Mouse (Mus musculus) liver, embryonic 16.5 days (tissue): Measurements from ENCODE around the gene Zfyve28. TPM values are rescaled to one million over a fixed set of nuclear protein-coding genes. Genes with fewer than 3 reads are reported as not detected.

Experiments used
- ATAC-seq: fragments of 200-750 bp; cut with Nextera tagmentation; 2 replicates; pipeline ENCODE4 v1.8.0; 2017; ENCODE audit warnings: low read depth, mild to moderate bottlenecking, moderate number of reproducible peaks, moderate library complexity
- H3K27ac ChIP-seq: fragments of 300-500 bp; sonication (generic); 2 replicates; pipeline ENCODE4 v1.5.1; 2014; ENCODE audit warnings: mild to moderate bottlenecking, low read length
- H3K27me3 ChIP-seq: fragments of 300-500 bp; sonication (generic); 2 replicates; pipeline ENCODE4 v1.6.1; 2014; ENCODE audit warnings: low read depth, low read length, mixed read lengths; ENCODE audit not compliant: control insufficient read depth, insufficient read depth
- H3K36me3 ChIP-seq: fragments of 300-500 bp; sonication (generic); 2 replicates; pipeline ENCODE4 v1.6.1; 2014; ENCODE audit warnings: mild to moderate bottlenecking; ENCODE audit not compliant: control insufficient read depth, insufficient read depth
- H3K4me1 ChIP-seq: fragments of 300-500 bp; sonication (generic); 2 replicates; pipeline ENCODE4 v1.6.1; 2014; ENCODE audit warnings: low read depth, low read length, mixed read lengths; ENCODE audit not compliant: control insufficient read depth
- H3K4me2 ChIP-seq: fragments of 300-500 bp; sonication (generic); 2 replicates; pipeline ENCODE4 v1.6.1; 2014; ENCODE audit warnings: low read depth, low read length, mixed read lengths
- H3K4me3 ChIP-seq: fragments of 300-500 bp; sonication (generic); 2 replicates; pipeline ENCODE4 v1.5.1; 2014; ENCODE audit warnings: low read depth, mild to moderate bottlenecking, low read length
- H3K9ac ChIP-seq: fragments of 300-500 bp; sonication (generic); 2 replicates; pipeline ENCODE4 v1.6.1; 2014; ENCODE audit warnings: low read depth, low read length
- H3K9me3 ChIP-seq: fragments of 300-500 bp; sonication (generic); replicated peaks from 2 replicates; pipeline ENCODE4 v1.6.1; 2016; ENCODE audit warnings: low read length; ENCODE audit not compliant: control insufficient read depth
- WGBS: fragments of 180-500 bp; shearing (Covaris S2); extraction: QIAGEN DNeasy Blood & Tissue Kit; methylation state at CpG from one replicate; pipeline ENCODE4 v1.1.7; 2014; ENCODE audit not compliant: insufficient replicate concordance; 5-methylcytosine and 5-hydroxymethylcytosine counted together
- polyA plus RNA-seq: library from polyadenylated mRNA; unstranded; fragments of >200 nt; fragmentation: Nextera tagmentation; extraction: Ambion mirVana; gene quantifications from 2 replicates; pipeline ENCODE4 v1.2.1, GENCODE M21; 2015

Gene Zfyve28
- polyA plus RNA-seq, 1 experiment from 2014 or later = 0.11 TPM

DNA sequence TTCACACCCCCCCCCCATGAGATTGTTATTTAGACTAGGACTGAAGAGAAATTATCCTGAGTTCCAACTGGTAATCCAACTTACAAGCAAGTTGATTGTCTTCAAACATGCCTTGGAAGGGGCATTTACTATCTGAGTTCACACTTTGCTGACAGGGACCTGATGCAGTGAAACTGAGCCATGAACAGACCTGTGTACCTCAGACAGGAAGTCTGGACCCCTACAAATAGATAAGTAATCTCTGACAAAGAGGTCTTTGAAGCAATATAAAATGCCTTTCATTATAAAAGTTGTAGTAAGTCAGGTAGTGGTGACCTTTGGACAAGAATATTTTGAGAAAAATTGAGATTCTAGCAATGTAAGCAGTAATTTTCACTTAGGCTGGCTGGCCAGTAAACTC is 139.8 kb downstream of the Zfyve28 start:
- Histone ChIP-seq H3K4me2 (no peak overlapping the region), H3K36me3 (peaks cover under 1% of the 10 kb centered on the region; the same call in 1 of the 2 replicates), H3K4me3 (no peak overlapping the region), H3K4me1 (no peaks in the 10 kb centered on the region), H3K9me3 (no peaks in the 10 kb centered on the region), H3K27me3 (no peaks in the 10 kb centered on the region), H3K9ac (no peak overlapping the region), H3K27ac (no peak overlapping the region)
- ATAC-seq = no peak

DNA sequence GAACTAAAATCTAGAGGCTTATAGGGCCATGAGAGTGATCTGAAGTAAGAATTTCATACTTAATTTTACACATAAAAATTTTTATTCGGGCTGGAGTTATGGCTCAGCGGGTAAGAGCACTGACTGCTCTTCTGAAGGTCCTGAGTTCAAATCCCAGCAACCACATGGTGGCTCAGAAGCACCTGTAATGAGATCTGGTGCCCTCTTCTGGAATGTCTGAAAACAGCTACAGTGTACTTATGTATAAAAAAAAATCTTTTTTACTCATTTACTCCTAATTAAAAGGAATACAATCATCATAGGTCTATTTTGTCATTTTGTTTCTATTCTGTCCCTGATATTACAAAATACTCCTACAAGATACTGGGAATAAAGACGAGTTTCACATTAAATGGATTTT is 140.7 kb downstream of the Zfyve28 start:
- no peaks in the 10 kb centered on the region for H3K4me1 ChIP-seq
- 75% methylated on average over 3 of the region's 3 CpGs for WGBS
- no peak overlapping the region for H3K9ac ChIP-seq
- H3K4me2 ChIP-seq = no peak overlapping the region
- no peak for ATAC-seq
- H3K27me3 ChIP-seq = no peaks in the 10 kb centered on the region
- no peak overlapping the region for H3K4me3 ChIP-seq
- no peak overlapping the region for H3K27ac ChIP-seq
- H3K36me3 ChIP-seq = no peaks in the 10 kb centered on the region
- H3K9me3 ChIP-seq = no peaks in the 10 kb centered on the region

Other genes starting within 250 kb of the Zfyve28 start
- 0.48 and 0.71 TPM in 2 replicates for gene Poln, start 119.0 kb downstream of the Zfyve28 start, polyA plus RNA-seq
- gene Haus3, start 118.9 kb downstream of the Zfyve28 start, polyA plus RNA-seq = 19.8 and 21.9 TPM in 2 replicates
- gene Mxd4, start 100.7 kb downstream of the Zfyve28 start, polyA plus RNA-seq = 6.6 and 7.6 TPM in 2 replicates
- not detected in 2 replicates for gene Cfap99, start 151 bp upstream of the Zfyve28 start, polyA plus RNA-seq
- 68.3 and 68.4 TPM in 2 replicates for gene Rnf4, start 47.8 kb upstream of the Zfyve28 start, polyA plus RNA-seq
- 3.2 and 3.3 TPM in 2 replicates for gene Fam193a, start 81.5 kb upstream of the Zfyve28 start, polyA plus RNA-seq
- gene Tnip2, start 225.5 kb upstream of the Zfyve28 start, polyA plus RNA-seq = 6.2 and 6.3 TPM in 2 replicates
- gene Sh3bp2, start 237.4 kb upstream of the Zfyve28 start, polyA plus RNA-seq = 6.5 and 6.8 TPM in 2 replicates